Mouse (Mus musculus) C2C12 (cell line): ENCODE data around the gene Ckm. TPM values are rescaled to one million over a fixed set of nuclear protein-coding genes. Genes with fewer than 3 reads are reported as not detected.

ENCODE experiments used
- H3K27me3 ChIP-seq: one replicate; pipeline ENCODE4 v1.6.1; 2011; ENCODE audit not compliant: control insufficient read depth, insufficient read depth, insufficient read length
- H3K36me3 ChIP-seq: one replicate; pipeline ENCODE4 v1.6.1; 2011; ENCODE audit not compliant: control insufficient read depth, insufficient read depth
- H3K4me3 ChIP-seq: one replicate; pipeline ENCODE4 v1.5.1; 2011; ENCODE audit warnings: mild to moderate bottlenecking, control low read depth; ENCODE audit not compliant: poor library complexity, insufficient read depth, severe bottlenecking
- H3K79me2 ChIP-seq: one replicate; pipeline ENCODE4 v1.6.1; 2011; ENCODE audit not compliant: control insufficient read depth, insufficient read depth
- H3K79me3 ChIP-seq: one replicate; pipeline ENCODE4 v1.6.1; 2011; ENCODE audit warnings: low read depth, control low read depth
- H3ac ChIP-seq: one replicate; pipeline ENCODE3; 2011; ENCODE audit warnings: low read depth; ENCODE audit not compliant: control insufficient read depth, insufficient read length
- CEBPB ChIP-seq: IDR thresholded peaks from one replicate; pipeline ENCODE4 v1.6.1; 2011; ENCODE audit warnings: low read depth, mild to moderate bottlenecking, control low read depth, moderate library complexity
- CTCF ChIP-seq: IDR thresholded peaks from one replicate; pipeline ENCODE4 v1.5.1; 2011; ENCODE audit not compliant: control insufficient read depth, insufficient read depth, insufficient read length
- FOSL1 ChIP-seq: IDR thresholded peaks from one replicate; pipeline ENCODE4 v1.8.0; 2011; ENCODE audit warnings: mild to moderate bottlenecking, low read length; ENCODE audit not compliant: poor library complexity, insufficient read depth, severe bottlenecking
- MAX ChIP-seq: IDR thresholded peaks from one replicate; pipeline ENCODE4 v1.6.1; 2011; ENCODE audit warnings: mild to moderate bottlenecking, control low read depth
- MYOD1 ChIP-seq: IDR thresholded peaks from one replicate; pipeline ENCODE4 v1.6.1; 2011; ENCODE audit warnings: low read depth; ENCODE audit not compliant: control insufficient read depth, insufficient read length
- MYOG ChIP-seq: IDR thresholded peaks from one replicate; pipeline ENCODE4 v1.6.1; 2011; ENCODE audit not compliant: control insufficient read depth, insufficient read length; ENCODE audit errors: extremely low read depth
- USF1 ChIP-seq: IDR thresholded peaks from one replicate; pipeline ENCODE4 v1.6.1; 2011; ENCODE audit warnings: low read depth, mild to moderate bottlenecking, control low read depth, moderate library complexity
- polyA plus RNA-seq: library from polyadenylated mRNA; unstranded; fragments of >200 nt; fragmentation: generic; extraction: Trizol; gene quantifications from one replicate; pipeline ENCODE4 v1.2.1, GENCODE M21; 2012; ENCODE audit warnings: missing spikeins

Ckm gene
- polyA plus RNA-seq, 1 experiment, result 1.9 TPM

GRCm38 (mm10) chr7:19400946-19401345, 3.6 kb upstream of the Ckm start:
- peaks cover 8% of the 10 kb centered on the region for H3K27me3 ChIP-seq

DNA sequence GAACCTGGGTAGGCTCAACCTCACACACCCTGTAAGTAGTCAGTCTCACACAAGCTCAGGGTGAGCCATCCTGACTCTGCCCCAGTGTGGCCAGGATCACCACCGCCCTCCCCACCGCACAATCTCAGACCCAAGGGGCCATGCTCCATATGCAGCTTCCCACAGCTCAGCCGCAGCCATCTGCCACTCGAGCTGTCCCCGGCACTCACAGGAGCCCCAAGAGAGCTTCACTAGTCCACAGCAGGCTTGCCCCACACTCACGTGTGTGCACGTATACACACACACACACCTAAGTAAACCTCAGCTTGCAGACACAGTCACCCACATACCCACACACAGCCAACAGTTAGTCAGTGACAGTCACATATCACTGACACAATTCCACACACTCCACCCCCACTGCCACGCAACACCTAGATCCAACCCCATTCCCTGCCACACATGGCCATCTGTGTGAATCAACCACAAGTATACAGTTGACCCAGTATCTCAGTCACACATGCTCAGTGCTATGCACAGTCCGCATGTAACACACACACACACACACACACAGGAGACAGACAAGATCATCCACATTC, 2.0 kb upstream of the Ckm start:
- H3K79me3 ChIP-seq, result no peaks in the 10 kb centered on the region
- H3K4me3 ChIP-seq, result no peak overlapping the region
- H3K36me3 ChIP-seq, result no peaks in the 10 kb centered on the region
- H3K27me3 ChIP-seq, result peaks cover 8% of the 10 kb centered on the region
- H3K79me2 ChIP-seq, result no peaks in the 10 kb centered on the region
- no peak for TF ChIP-seq MYOD1
- no peak for TF ChIP-seq MYOG
- no peak for TF ChIP-seq CTCF
- TF ChIP-seq CEBPB, result no peak
- TF ChIP-seq FOSL1, result no peak
- no peak for TF ChIP-seq USF1
- no peak for TF ChIP-seq MAX
- no peak overlapping the region for H3ac ChIP-seq

More at GRCm38 (mm10) chr7:19400946-19401345, 3.6 kb upstream of the Ckm start:
- Histone ChIP-seq H3K4me3 (no peak overlapping the region), H3K79me3 (no peaks in the 10 kb centered on the region), H3K79me2 (no peaks in the 10 kb centered on the region), H3ac (no peak overlapping the region), H3K36me3 (no peaks in the 10 kb centered on the region)
- TF ChIP-seq CEBPB, result no peak
- no peak for TF ChIP-seq MAX
- TF ChIP-seq CTCF, result no peak
- TF ChIP-seq MYOD1, result no peak
- TF ChIP-seq MYOG, result no peak

- Histone ChIP-seq H3K36me3 (no peaks in the 10 kb centered on the region), H3K27me3 (peaks cover 8% of the 10 kb centered on the region), H3ac (no peak within 1 kb of the TSS), H3K79me3 (no peaks in the 10 kb centered on the region), H3K79me2 (no peaks in the 10 kb centered on the region), H3K4me3 (no peak within 1 kb of the TSS)
- TF ChIP-seq CEBPB (no peak), FOSL1 (no peak), MYOD1 (no peak), CTCF (no peak), MYOG (no peak), MAX (no peak), USF1 (no peak)
These were observed 762 bp upstream of the Ckm start, which contains the start of gene Klc3 for GRCm38 (mm10) chr7:19403731-19404296. TSS of gene Klc3 (minus strand) at chr7:19404104.

DNA sequence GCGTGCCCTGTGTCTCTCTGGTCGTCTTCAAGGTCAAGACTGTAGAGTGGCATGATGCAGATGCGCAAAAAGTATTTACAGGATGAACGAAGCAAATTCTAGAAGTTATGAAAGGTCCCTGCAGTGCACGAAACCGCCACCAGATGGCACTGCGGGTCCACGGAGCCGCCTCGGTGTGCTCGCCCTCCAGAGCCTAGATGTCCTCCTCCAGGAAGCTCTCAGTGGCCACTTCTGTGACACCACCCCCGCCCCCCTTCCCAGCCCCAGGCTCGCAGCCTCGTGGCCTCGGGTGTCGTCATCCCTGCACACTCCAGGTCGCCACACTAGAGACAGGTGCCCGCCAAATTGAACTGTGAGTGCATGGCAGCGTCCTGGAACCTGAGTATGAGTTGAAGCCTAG, 841 bp downstream of the Ckm start:
- Histone ChIP-seq H3K4me3 (no peak overlapping the region), H3K79me3 (no peaks in the 10 kb centered on the region), H3K36me3 (no peaks in the 10 kb centered on the region), H3K27me3 (peaks cover 8% of the 10 kb centered on the region), H3K79me2 (no peaks in the 10 kb centered on the region), H3ac (peak overlapping the region; percentile 4)
- TF ChIP-seq CTCF (peak; percentile 90), MYOG (no peak)

DNA sequence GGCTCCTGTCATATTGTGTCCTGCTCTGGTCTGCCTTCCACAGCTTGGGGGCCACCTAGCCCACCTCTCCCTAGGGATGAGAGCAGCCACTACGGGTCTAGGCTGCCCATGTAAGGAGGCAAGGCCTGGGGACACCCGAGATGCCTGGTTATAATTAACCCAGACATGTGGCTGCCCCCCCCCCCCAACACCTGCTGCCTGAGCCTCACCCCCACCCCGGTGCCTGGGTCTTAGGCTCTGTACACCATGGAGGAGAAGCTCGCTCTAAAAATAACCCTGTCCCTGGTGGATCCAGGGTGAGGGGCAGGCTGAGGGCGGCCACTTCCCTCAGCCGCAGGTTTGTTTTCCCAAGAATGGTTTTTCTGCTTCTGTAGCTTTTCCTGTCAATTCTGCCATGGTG, 5.2 kb downstream of the Ckm start:
- Histone ChIP-seq H3K79me2 (no peaks in the 10 kb centered on the region), H3K79me3 (no peaks in the 10 kb centered on the region), H3K4me3 (no peak overlapping the region), H3ac (no peak overlapping the region), H3K36me3 (no peaks in the 10 kb centered on the region), H3K27me3 (peaks cover 4% of the 10 kb centered on the region)
- TF ChIP-seq MYOG (no peak), FOSL1 (no peak), USF1 (no peak)

DNA sequence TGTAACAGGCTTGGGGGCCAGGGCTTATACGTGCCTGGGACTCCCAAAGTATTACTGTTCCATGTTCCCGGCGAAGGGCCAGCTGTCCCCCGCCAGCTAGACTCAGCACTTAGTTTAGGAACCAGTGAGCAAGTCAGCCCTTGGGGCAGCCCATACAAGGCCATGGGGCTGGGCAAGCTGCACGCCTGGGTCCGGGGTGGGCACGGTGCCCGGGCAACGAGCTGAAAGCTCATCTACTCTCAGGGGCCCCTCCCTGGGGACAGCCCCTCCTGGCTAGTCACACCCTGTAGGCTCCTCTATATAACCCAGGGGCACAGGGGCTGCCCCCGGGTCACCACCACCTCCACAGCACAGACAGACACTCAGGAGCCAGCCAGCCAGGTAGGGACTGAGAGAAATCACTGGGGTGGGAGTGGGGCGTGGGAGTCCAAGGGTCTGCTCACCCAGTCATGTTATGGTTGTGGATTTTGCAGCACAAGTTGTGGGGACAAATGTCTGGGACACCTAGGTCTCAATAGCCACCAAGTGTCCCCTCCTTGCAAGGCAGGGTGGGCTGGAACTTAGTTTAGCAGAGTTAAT, 6.3 kb downstream of the Ckm start:
- H3K79me3 ChIP-seq, result no peaks in the 10 kb centered on the region
- TF ChIP-seq CEBPB (no peak), CTCF (no peak), USF1 (no peak), FOSL1 (no peak), MYOG (no peak)

More for the DNA sequence above, 6.3 kb downstream of the Ckm start:
- H3K4me3 ChIP-seq, result no peak overlapping the region
- H3ac ChIP-seq, result no peak overlapping the region
- H3K79me2 ChIP-seq, result no peaks in the 10 kb centered on the region
- H3K27me3 ChIP-seq, result peaks cover 7% of the 10 kb centered on the region
- H3K36me3 ChIP-seq, result no peaks in the 10 kb centered on the region
